Mouse (Mus musculus): ENCODE measurements around the gene Slc10a3. TPM values are rescaled to one million over a fixed set of nuclear protein-coding genes. Genes with fewer than 3 reads are reported as not detected.
"Not testable (repeated sequence)": the region's sequence is repeated elsewhere in the genome, so short reads cannot be mapped to it uniquely, and the experiment has no call there.

Gene Slc10a3
- polyA plus RNA-seq (2015; fragmentation: Nextera tagmentation; extraction: Ambion mirVana), result 6.6 and 7.8 TPM in 2 replicates

- no peaks in the 10 kb centered on the region for H3K9me3 ChIP-seq (replicated peaks)
- peak within 1 kb of the TSS; percentile 59 for H3K9ac ChIP-seq
- peak within 1 kb of the TSS; percentile 63 for H3K4me2 ChIP-seq
- WGBS, result 18% methylated on average over 32 of the region's 32 CpGs
- peak; percentile 94 for ATAC-seq
- peaks cover 9% of the 10 kb centered on the region; the same call in 1 of the 2 replicates for H3K36me3 ChIP-seq (ENCODE audit: poor library complexity, severe bottlenecking)
- no peaks in the 10 kb centered on the region for H3K27me3 ChIP-seq
- H3K4me1 ChIP-seq, result 0 out of 2 replicates have a peak, but pooled peaks cover 10% of the 10 kb centered on the region
- no peak within 1 kb of the TSS for H3K27ac ChIP-seq
- peak within 1 kb of the TSS; percentile 42 for H3K4me3 ChIP-seq
These were observed at the start of gene Slc10a3, which contains the start of gene Ubl4a for GRCm38 (mm10) chrX:74372888-74373549. Slc10a3 (minus strand) TSS chrX:74373349. Ubl4a (minus strand) TSS chrX:74373218.

- no peaks in the 10 kb centered on the region for H3K4me1 ChIP-seq
- peak; percentile 87 for ATAC-seq
- H3K36me3 ChIP-seq (ENCODE audit: poor library complexity, severe bottlenecking), result peaks cover 8% of the 10 kb centered on the region; the same call in 1 of the 2 replicates
These were observed 40.2 kb upstream of the Slc10a3 start for GRCm38 (mm10) chrX:74413377-74413776.

GRCm38 (mm10) chrX:74408340-74408739 lies 35.2 kb upstream of the Slc10a3 start:
- H3K27ac ChIP-seq, result no peak overlapping the region
- no peaks in the 10 kb centered on the region for H3K4me1 ChIP-seq
- H3K27me3 ChIP-seq, result no peaks in the 10 kb centered on the region
- ATAC-seq, result no peak
- WGBS, result 41% methylated on average over 2 of the region's 2 CpGs
- no peak overlapping the region for H3K4me2 ChIP-seq
- peaks cover 8% of the 10 kb centered on the region; the same call in 1 of the 2 replicates for H3K36me3 ChIP-seq (ENCODE audit: poor library complexity, severe bottlenecking)
- no peaks in the 10 kb centered on the region for H3K9me3 ChIP-seq (replicated peaks)
- H3K4me3 ChIP-seq, result no peak overlapping the region
- no peak overlapping the region for H3K9ac ChIP-seq

More at GRCm38 (mm10) chrX:74413377-74413776, 40.2 kb upstream of the Slc10a3 start:
- Histone ChIP-seq H3K9me3 (replicated peaks) (no peaks in the 10 kb centered on the region), H3K4me3 (no peak overlapping the region), H3K4me2 (no peak overlapping the region), H3K27me3 (no peaks in the 10 kb centered on the region), H3K9ac (no peak overlapping the region), H3K27ac (no peak overlapping the region)

GRCm38 (mm10) chrX:74400136-74400535 lies 27.0 kb upstream of the Slc10a3 start:
- Histone ChIP-seq H3K27ac (no peak overlapping the region), H3K27me3 (no peaks in the 10 kb centered on the region), H3K4me3 (no peak overlapping the region), H3K4me1 (no peaks in the 10 kb centered on the region), H3K4me2 (no peak overlapping the region), H3K36me3 (ENCODE audit: poor library complexity, severe bottlenecking) (no peaks in the 10 kb centered on the region), H3K9ac (no peak overlapping the region), H3K9me3 (replicated peaks) (0 out of 2 replicates have a peak, but pooled peaks cover 3% of the 10 kb centered on the region)
- no peak for ATAC-seq
- 84% methylated on average over 3 of the region's 3 CpGs for WGBS

- Histone ChIP-seq H3K4me3 (peak within 1 kb of the TSS; percentile 53), H3K4me2 (peak within 1 kb of the TSS; percentile 68), H3K27ac (peak within 1 kb of the TSS; percentile 68), H3K9me3 (replicated peaks) (0 out of 2 replicates have a peak, but pooled peaks cover 3% of the 10 kb centered on the region), H3K9ac (peak within 1 kb of the TSS; percentile 75), H3K27me3 (no peaks in the 10 kb centered on the region), H3K36me3 (ENCODE audit: poor library complexity, severe bottlenecking) (no peaks in the 10 kb centered on the region), H3K4me1 (peaks cover 5% of the 10 kb centered on the region; the same call in 1 of the 2 replicates)
- peak; percentile 100 for ATAC-seq
- 8% methylated on average over 29 of the region's 30 CpGs for WGBS
These were observed 19.6 kb upstream of the Slc10a3 start, which contains the start of the genes Fam3a and Ikbkg for GRCm38 (mm10) chrX:74392535-74393443. Fam3a (minus strand) TSS chrX:74393272. Ikbkg (plus strand) TSS chrX:74393290.

GRCm38 (mm10) chrX:74388153-74388552 lies 15.0 kb upstream of the Slc10a3 start:
- Histone ChIP-seq H3K4me2 (no peak overlapping the region), H3K36me3 (ENCODE audit: poor library complexity, severe bottlenecking) (0 out of 2 replicates have a peak, but pooled peaks cover 7% of the 10 kb centered on the region), H3K27ac (no peak overlapping the region), H3K9me3 (replicated peaks) (no peaks in the 10 kb centered on the region), H3K4me1 (peaks cover 5% of the 10 kb centered on the region; the same call in 1 of the 2 replicates), H3K27me3 (no peaks in the 10 kb centered on the region), H3K9ac (no peak overlapping the region), H3K4me3 (no peak overlapping the region)
- ATAC-seq, result no peak

GRCm38 (mm10) chrX:74384451-74384850 lies 11.3 kb upstream of the Slc10a3 start:
- no peaks in the 10 kb centered on the region for H3K4me1 ChIP-seq

GRCm38 (mm10) chrX:74368209-74368909 lies 4.8 kb downstream of the Slc10a3 start:
- Histone ChIP-seq H3K27me3 (no peaks in the 10 kb centered on the region), H3K27ac (peak overlapping the region; percentile 54), H3K4me3 (peak overlapping the region; percentile 56), H3K4me2 (peak overlapping the region; percentile 72), H3K36me3 (ENCODE audit: poor library complexity, severe bottlenecking) (peaks cover 15% of the 10 kb centered on the region; the same call in 1 of the 2 replicates), H3K4me1 (peaks cover 19% of the 10 kb centered on the region), H3K9ac (peak overlapping the region; percentile 77), H3K9me3 (replicated peaks) (no peaks in the 10 kb centered on the region)
- 24% methylated on average over 34 of the region's 49 CpGs for WGBS
- ATAC-seq, result peak; percentile 80

More at GRCm38 (mm10) chrX:74384451-74384850, 11.3 kb upstream of the Slc10a3 start:
- Histone ChIP-seq H3K4me3 (no peak overlapping the region), H3K9me3 (replicated peaks) (no peaks in the 10 kb centered on the region), H3K9ac (no peak overlapping the region), H3K27ac (no peak overlapping the region), H3K4me2 (no peak overlapping the region), H3K36me3 (ENCODE audit: poor library complexity, severe bottlenecking) (0 out of 2 replicates have a peak, but pooled peaks cover 7% of the 10 kb centered on the region), H3K27me3 (no peaks in the 10 kb centered on the region)
- ATAC-seq, result no peak
- 83% methylated on average over 2 of the region's 2 CpGs for WGBS

- no peak overlapping the region for H3K27ac ChIP-seq
These were observed 5.6 kb downstream of the Slc10a3 start for GRCm38 (mm10) chrX:74367512-74367911.

GRCm38 (mm10) chrX:74359171-74359570 lies 14.0 kb downstream of the Slc10a3 start:
- Histone ChIP-seq H3K27me3 (no peaks in the 10 kb centered on the region), H3K9ac (no peak overlapping the region), H3K36me3 (ENCODE audit: poor library complexity, severe bottlenecking) (no peaks in the 10 kb centered on the region), H3K4me2 (no peak overlapping the region), H3K4me1 (no peaks in the 10 kb centered on the region), H3K9me3 (replicated peaks) (no peaks in the 10 kb centered on the region), H3K4me3 (no peak overlapping the region), H3K27ac (no peak overlapping the region)
- no peak for ATAC-seq
- 59% methylated on average over 11 of the region's 11 CpGs for WGBS

More at GRCm38 (mm10) chrX:74367512-74367911, 5.6 kb downstream of the Slc10a3 start:
- Histone ChIP-seq H3K36me3 (ENCODE audit: poor library complexity, severe bottlenecking) (peaks cover 15% of the 10 kb centered on the region; the same call in 1 of the 2 replicates), H3K9me3 (replicated peaks) (no peaks in the 10 kb centered on the region), H3K9ac (peak overlapping the region; percentile 77), H3K27me3 (no peaks in the 10 kb centered on the region), H3K4me3 (peak overlapping the region; percentile 56), H3K4me1 (peaks cover 14% of the 10 kb centered on the region), H3K4me2 (peak overlapping the region; percentile 72)
- no peak for ATAC-seq
- 65% methylated on average over 10 of the region's 10 CpGs for WGBS

GRCm38 (mm10) chrX:74357069-74357468 lies 16.1 kb downstream of the Slc10a3 start:
- not testable (repeated sequence) for H3K4me1 ChIP-seq; H3K4me3 ChIP-seq; H3K9ac ChIP-seq; H3K27ac ChIP-seq; H3K36me3 ChIP-seq (ENCODE audit: poor library complexity, severe bottlenecking); ATAC-seq; H3K4me2 ChIP-seq; H3K9me3 ChIP-seq (replicated peaks); H3K27me3 ChIP-seq
- WGBS, result 91% methylated on average over 3 of the region's 3 CpGs

All from forebrain, embryonic 13.5 days (tissue).